Mouse (Mus musculus): ENCODE results near the gene Pus7. TPM values are rescaled to one million over a fixed set of nuclear protein-coding genes. Genes with fewer than 3 reads are reported as not detected.
"Not testable (repeated sequence)": the region's sequence is repeated elsewhere in the genome, so short reads cannot be mapped to it uniquely, and the experiment has no call there.

Gene Pus7
- polyA plus RNA-seq, 1 experiment, result 4.4 TPM

GRCm38 (mm10) chr5:23711244-23711643, 72.3 kb downstream of the Pus7 start:
- WGBS, result 96% methylated on average over 4 of the region's 4 CpGs
- Histone ChIP-seq H3K27me3 (replicated peaks; ENCODE audit: control insufficient read depth, insufficient read depth, low read length) (no peaks in the 10 kb centered on the region), H3K36me3 (ENCODE audit: control insufficient read depth, insufficient read depth, low read length) (no peaks in the 10 kb centered on the region), H3K4me3 (ENCODE audit: insufficient read depth, low read depth, low read length) (no peak overlapping the region), H3K4me1 (ENCODE audit: control insufficient read depth, insufficient read depth, low read length) (no peaks in the 10 kb centered on the region), H3K27ac (ENCODE audit: insufficient read depth, low read depth, low read length) (no peak overlapping the region)
- DNase-seq, result no peak
- no peak for TF ChIP-seq POLR2A (IDR thresholded peaks at IDR 0.05; ENCODE audit: low read depth, low read length)
- TF ChIP-seq CTCF (conservative IDR thresholded peaks at IDR 0.05; ENCODE audit: insufficient read depth, insufficient read length, low read depth, low read length), result no peak

GRCm38 (mm10) chr5:23709661-23710060, 73.8 kb downstream of the Pus7 start:
- no peaks in the 10 kb centered on the region for H3K27me3 ChIP-seq (replicated peaks; ENCODE audit: control insufficient read depth, insufficient read depth, low read length)
- no peaks in the 10 kb centered on the region for H3K4me1 ChIP-seq (ENCODE audit: control insufficient read depth, insufficient read depth, low read length)
- no peak overlapping the region for H3K4me3 ChIP-seq (ENCODE audit: insufficient read depth, low read depth, low read length)
- no peak overlapping the region for H3K27ac ChIP-seq (ENCODE audit: insufficient read depth, low read depth, low read length)
- TF ChIP-seq POLR2A (IDR thresholded peaks at IDR 0.05; ENCODE audit: low read depth, low read length) (no peak), CTCF (conservative IDR thresholded peaks at IDR 0.05; ENCODE audit: insufficient read depth, insufficient read length, low read depth, low read length) (no peak)
- DNase-seq, result no peak
- 100% methylated on average over 1 of the region's 1 CpGs for WGBS
- H3K36me3 ChIP-seq (ENCODE audit: control insufficient read depth, insufficient read depth, low read length), result no peaks in the 10 kb centered on the region

DNA sequence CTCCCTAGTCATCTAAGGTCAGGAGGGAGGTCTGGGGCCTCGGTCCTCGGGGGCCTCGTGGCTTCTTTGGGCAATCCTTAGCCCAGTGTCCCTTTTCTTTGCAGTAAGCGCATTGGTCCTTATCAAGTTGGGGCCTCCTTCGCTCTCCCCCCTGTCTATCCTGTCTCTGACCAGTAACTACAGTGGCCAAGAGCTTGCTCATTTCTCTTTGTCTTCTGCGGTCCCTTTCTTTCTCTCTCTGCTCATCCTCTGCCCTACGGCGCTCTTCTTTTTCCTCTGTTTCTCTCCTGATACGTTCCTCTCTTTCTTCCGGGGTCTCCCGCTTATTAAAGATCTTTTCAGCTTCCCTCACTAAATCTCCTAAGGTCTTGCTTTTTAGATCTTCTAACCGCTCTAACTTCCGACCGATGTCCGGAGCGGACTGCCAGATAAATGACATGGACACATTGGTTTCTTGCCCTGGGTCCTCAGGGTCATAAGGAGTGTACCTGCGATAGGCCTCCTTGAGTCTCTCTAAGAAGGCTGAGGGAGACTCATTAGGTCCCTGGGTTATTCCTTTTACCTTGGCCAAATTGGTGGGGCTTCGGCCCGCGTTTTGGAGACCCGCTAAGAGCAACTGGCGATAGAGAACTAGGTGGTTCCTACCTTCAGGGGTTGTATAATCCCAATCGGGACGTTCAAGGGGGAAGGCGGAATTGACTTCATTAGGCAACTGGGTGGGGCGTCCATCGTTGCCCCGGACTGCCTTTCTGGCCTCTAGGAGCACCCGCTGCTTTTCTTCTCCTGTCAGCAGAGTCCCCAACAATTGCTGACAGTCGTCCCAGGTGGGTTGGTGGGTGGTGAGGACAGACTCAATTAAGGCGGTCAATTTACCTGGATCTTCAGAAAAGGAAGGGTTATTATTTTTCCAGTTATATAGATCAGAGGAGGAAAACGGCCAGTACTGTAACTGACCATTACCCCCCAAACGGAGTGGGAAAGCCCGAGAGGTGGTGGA, 76.6 kb downstream of the Pus7 start:
- H3K4me3 ChIP-seq (ENCODE audit: insufficient read depth, low read depth, low read length); H3K27me3 ChIP-seq (replicated peaks; ENCODE audit: control insufficient read depth, insufficient read depth, low read length); H3K4me1 ChIP-seq (ENCODE audit: control insufficient read depth, insufficient read depth, low read length); H3K36me3 ChIP-seq (ENCODE audit: control insufficient read depth, insufficient read depth, low read length); H3K27ac ChIP-seq (ENCODE audit: insufficient read depth, low read depth, low read length); DNase-seq: not testable (repeated sequence)
- 98% methylated on average over 34 of the region's 34 CpGs for WGBS

- no peaks in the 10 kb centered on the region for H3K27me3 ChIP-seq (replicated peaks; ENCODE audit: control insufficient read depth, insufficient read depth, low read length)
- H3K4me1 ChIP-seq (ENCODE audit: control insufficient read depth, insufficient read depth, low read length), result no peaks in the 10 kb centered on the region
- H3K4me3 ChIP-seq (ENCODE audit: insufficient read depth, low read depth, low read length), result no peak overlapping the region
- 94% methylated on average over 1 of the region's 1 CpGs for WGBS
- no peaks in the 10 kb centered on the region for H3K36me3 ChIP-seq (ENCODE audit: control insufficient read depth, insufficient read depth, low read length)
- no peak overlapping the region for H3K27ac ChIP-seq (ENCODE audit: insufficient read depth, low read depth, low read length)
- no peak for DNase-seq
- no peak for TF ChIP-seq POLR2A (IDR thresholded peaks at IDR 0.05; ENCODE audit: low read depth, low read length)
- TF ChIP-seq CTCF (conservative IDR thresholded peaks at IDR 0.05; ENCODE audit: insufficient read depth, insufficient read length, low read depth, low read length), result no peak
Measured at GRCm38 (mm10) chr5:23697457-23697856, 86.1 kb downstream of the Pus7 start.

Other genes starting within 250 kb of the Pus7 start
- 6.2 and 6.6 TPM in 2 replicates for gene Srpk2, start 99.1 kb downstream of the Pus7 start, polyA plus RNA-seq (2012; rRNA removed)
- gene Rint1, start 4.0 kb upstream of the Pus7 start, polyA plus RNA-seq (2012; rRNA removed), result 13.3 and 14.0 TPM in 2 replicates
- 49.4 and 80.7 TPM in 2 replicates for gene Tomm7, start 60.5 kb upstream of the Pus7 start, polyA plus RNA-seq (2012; rRNA removed)
- 3.2 and 4.4 TPM in 2 replicates for gene Fam126a, start 247.0 kb upstream of the Pus7 start, polyA plus RNA-seq (2012; rRNA removed)